Comparison of ENCODE assay signal across 23 mouse cellular contexts in genomic region chr13:102936233-102936632, GRCm38 (mm10).
A peak's percentile ranks its signal among the peaks of the same experiment; 100 is the strongest.
DNase-seq lines count a peak whose midpoint lies in the region; ATAC-seq and TF ChIP-seq lines count a peak whose summit lies in the region.
"Had no signal": no experiment of that assay in that cellular context is flagged by ENCODE, and none has a peak within 500 bp of the region (broad histone marks: within the 10 kb centered on the region; RNA-seq: fewer than 3 reads in every experiment).

No protein-coding gene starts in this region.

- no peak overlapping the region for H3K9ac ChIP-seq in heart, embryonic 13.5 days
- no peak overlapping the region for H3K9ac ChIP-seq in heart, embryonic 11.5 days (ENCODE audit: low read depth, low read length)
- no peak overlapping the region for H3K9ac ChIP-seq in heart, embryonic 16.5 days (ENCODE audit: low read length)
- no peak overlapping the region for H3K9ac ChIP-seq in intestine, embryonic 15.5 days
- H3K9ac ChIP-seq: forebrain, embryonic 13.5 days; hindbrain, embryonic 12.5 days; hindbrain, embryonic 15.5 days had no signal

- ATAC-seq in heart, embryonic 13.5 days (ENCODE audit: extremely low read depth, insufficient number of reproducible peaks, low FRiP score, low TSS enrichment): no peak
- ATAC-seq in heart, embryonic 11.5 days (replicated peaks; ENCODE audit: insufficient number of reproducible peaks, low FRiP score, low TSS enrichment): no peak
- no peak for ATAC-seq in heart, embryonic 16.5 days (replicated peaks; ENCODE audit: extremely low read depth, insufficient read depth, low FRiP score)
- no peak for ATAC-seq in intestine, embryonic 15.5 days
- ATAC-seq: activated CD4-positive, CD25-positive, alpha-beta regulatory T cell, adult 4 months; forebrain, embryonic 13.5 days; forebrain, embryonic 16.5 days had no signal

- no peaks in the 10 kb centered on the region for H3K36me3 ChIP-seq in heart, embryonic 13.5 days
- no peaks in the 10 kb centered on the region for H3K36me3 ChIP-seq in heart, embryonic 11.5 days (ENCODE audit: control insufficient read depth, insufficient read depth, low read length)
- H3K36me3 ChIP-seq in heart, embryonic 16.5 days (ENCODE audit: control insufficient read depth, insufficient read depth): no peaks in the 10 kb centered on the region
- H3K36me3 ChIP-seq in heart, embryonic 10.5 days: no peaks in the 10 kb centered on the region
- H3K36me3 ChIP-seq in intestine, embryonic 15.5 days: no peaks in the 10 kb centered on the region
- H3K36me3 ChIP-seq: forebrain, embryonic 10.5 days; hindbrain, embryonic 12.5 days; hindbrain, embryonic 15.5 days had no signal

- H3K4me3 ChIP-seq in gastrocnemius, adult 2 months: no peak overlapping the region
- H3K4me3 ChIP-seq in heart, embryonic 13.5 days: no peak overlapping the region
- no peak overlapping the region for H3K4me3 ChIP-seq in heart, embryonic 11.5 days (ENCODE audit: low read depth, low read length)
- H3K4me3 ChIP-seq in heart, embryonic 16.5 days (ENCODE audit: low read length): no peak overlapping the region
- no peak overlapping the region for H3K4me3 ChIP-seq in heart, embryonic 10.5 days
- no peak overlapping the region for H3K4me3 ChIP-seq in brown adipose tissue, adult 24 weeks (ENCODE audit: insufficient read depth, low read depth, low read length)
- H3K4me3 ChIP-seq in intestine, embryonic 15.5 days (replicated peaks): no peak overlapping the region
- H3K4me3 ChIP-seq: forebrain, embryonic 10.5 days; forebrain, embryonic 13.5 days; hindbrain, embryonic 12.5 days; hindbrain, embryonic 15.5 days had no signal

- H3K4me2 ChIP-seq in heart, embryonic 13.5 days: no peak overlapping the region
- H3K4me2 ChIP-seq in heart, embryonic 11.5 days: no peak overlapping the region
- H3K4me2 ChIP-seq in heart, embryonic 16.5 days (ENCODE audit: low read depth, low read length): no peak overlapping the region
- no peak overlapping the region for H3K4me2 ChIP-seq in intestine, embryonic 15.5 days (replicated peaks)
- H3K4me2 ChIP-seq: forebrain, embryonic 13.5 days; hindbrain, embryonic 12.5 days; hindbrain, embryonic 15.5 days had no signal

- peaks cover 40% of the 10 kb centered on the region for H3K4me1 ChIP-seq in heart, embryonic 13.5 days
- 0 out of 2 replicates have a peak, but pooled peaks cover 4% of the 10 kb centered on the region for H3K4me1 ChIP-seq in heart, embryonic 11.5 days (ENCODE audit: control insufficient read depth, insufficient read depth, low read length)
- peaks cover 24% of the 10 kb centered on the region for H3K4me1 ChIP-seq in heart, embryonic 16.5 days (ENCODE audit: control insufficient read depth, insufficient read depth, low read length)
- H3K4me1 ChIP-seq in heart, embryonic 10.5 days: 0 out of 2 replicates have a peak, but pooled peaks cover 11% of the 10 kb centered on the region
- peaks cover 10% of the 10 kb centered on the region; the same call in 1 of the 2 replicates for H3K4me1 ChIP-seq in brown adipose tissue, adult 24 weeks (ENCODE audit: control insufficient read depth, insufficient read depth, insufficient read length, low read length)
- no peaks in the 10 kb centered on the region for H3K4me1 ChIP-seq in intestine, embryonic 15.5 days (replicated peaks)
- H3K4me1 ChIP-seq: forebrain, embryonic 10.5 days; forebrain, embryonic 13.5 days; hindbrain, embryonic 12.5 days had no signal

- H3K27ac ChIP-seq in gastrocnemius, adult 2 months: peak overlapping the region; percentile 46
- H3K27ac ChIP-seq in heart, embryonic 13.5 days (replicated peaks): peak overlapping the region; percentile 3; the same call in 1 of the 2 replicates
- H3K27ac ChIP-seq in heart, embryonic 11.5 days (ENCODE audit: low read depth, low read length): no peak overlapping the region
- H3K27ac ChIP-seq in heart, embryonic 16.5 days (ENCODE audit: low read length): peak overlapping the region; percentile 42; the same call in 1 of the 2 replicates
- H3K27ac ChIP-seq in heart, embryonic 10.5 days: no peak overlapping the region
- H3K27ac ChIP-seq in brown adipose tissue, adult 24 weeks (replicated peaks; ENCODE audit: low read depth, low read length): 0 out of 2 replicates have a peak overlapping the region, but pooled peaks have one; percentile 42
- no peak overlapping the region for H3K27ac ChIP-seq in intestine, embryonic 15.5 days
- H3K27ac ChIP-seq: forebrain, embryonic 10.5 days; forebrain, embryonic 13.5 days; hindbrain, embryonic 12.5 days; hindbrain, embryonic 15.5 days had no signal

- intact Hi-C loops in gastrocnemius, adult 2 months (cut with DNase I): no loop called here

- no peaks in the 10 kb centered on the region for H3K9me3 ChIP-seq in heart, embryonic 13.5 days
- no peaks in the 10 kb centered on the region for H3K9me3 ChIP-seq in heart, embryonic 11.5 days (replicated peaks; ENCODE audit: control insufficient read depth, low read length)
- no peaks in the 10 kb centered on the region for H3K9me3 ChIP-seq in heart, embryonic 16.5 days (replicated peaks; ENCODE audit: control insufficient read depth, low read length)
- no peaks in the 10 kb centered on the region for H3K9me3 ChIP-seq in heart, embryonic 10.5 days
- no peaks in the 10 kb centered on the region for H3K9me3 ChIP-seq in intestine, embryonic 15.5 days
- H3K9me3 ChIP-seq: forebrain, embryonic 10.5 days; forebrain, embryonic 13.5 days; hindbrain, embryonic 12.5 days; hindbrain, embryonic 15.5 days had no signal

- no peak for TF ChIP-seq CTCF in gastrocnemius, adult 2 months (IDR thresholded peaks at IDR 0.05)

- DNase-seq in gastrocnemius, adult 2 months: no peak
- no peak for DNase-seq in gastrocnemius, adult 18-20 months (ENCODE audit: low spot score)
- no peak for DNase-seq in heart, embryonic 10.5 days (ENCODE audit: low spot score)
- DNase-seq: adrenal gland, adult 8-10 months; adrenal gland, postnatal 25 days; cerebellum, adult 18-20 months; cerebellum, adult 9-10 months; cerebellum, postnatal 14 days; gastrocnemius, postnatal 25 days; heart, postnatal 14 days; kidney, adult 11 months; kidney, adult 8-10 months had no signal

- no peaks in the 10 kb centered on the region for H3K27me3 ChIP-seq in heart, embryonic 13.5 days (replicated peaks)
- no peaks in the 10 kb centered on the region for H3K27me3 ChIP-seq in heart, embryonic 11.5 days (ENCODE audit: control insufficient read depth, insufficient read depth, low read length)
- no peaks in the 10 kb centered on the region for H3K27me3 ChIP-seq in heart, embryonic 16.5 days (ENCODE audit: control insufficient read depth, insufficient read depth, low read length)
- no peaks in the 10 kb centered on the region for H3K27me3 ChIP-seq in heart, embryonic 10.5 days (ENCODE audit: insufficient read depth, poor library complexity, severe bottlenecking)
- no peaks in the 10 kb centered on the region for H3K27me3 ChIP-seq in intestine, embryonic 15.5 days (replicated peaks)
- H3K27me3 ChIP-seq: forebrain, embryonic 13.5 days; hindbrain, embryonic 12.5 days; hindbrain, embryonic 15.5 days had no signal

- WGBS in heart, embryonic 13.5 days: 96% methylated on average over 2 of the region's 2 CpGs
- WGBS in heart, embryonic 11.5 days (ENCODE audit: insufficient replicate concordance): 93% methylated on average over 2 of the region's 2 CpGs
- WGBS in heart, embryonic 16.5 days: 95% methylated on average over 2 of the region's 2 CpGs
- WGBS in heart, embryonic 10.5 days: 95% methylated on average over 2 of the region's 2 CpGs
- WGBS in intestine, embryonic 15.5 days: 95% methylated on average over 2 of the region's 2 CpGs

Comparison
In these comparisons a context has a peak if more than half of its experiments do, and no peak if none do; other contexts are left out.
1. H3K27ac ChIP-seq: peak in gastrocnemius, adult 2 months (single experiment), heart, embryonic 13.5 days (single experiment), heart, embryonic 16.5 days (single experiment) and brown adipose tissue, adult 24 weeks (single experiment); none in heart, embryonic 11.5 days (single experiment), heart, embryonic 10.5 days (single experiment) and intestine, embryonic 15.5 days (single experiment).